Mouse (Mus musculus): Measurements from ENCODE around the gene Pip5k1b. TPM values are rescaled to one million over a fixed set of nuclear protein-coding genes. Genes with fewer than 3 reads are reported as not detected.

Gene Pip5k1b
- polyA plus RNA-seq, 1 experiment = 0.68 TPM

DNA sequence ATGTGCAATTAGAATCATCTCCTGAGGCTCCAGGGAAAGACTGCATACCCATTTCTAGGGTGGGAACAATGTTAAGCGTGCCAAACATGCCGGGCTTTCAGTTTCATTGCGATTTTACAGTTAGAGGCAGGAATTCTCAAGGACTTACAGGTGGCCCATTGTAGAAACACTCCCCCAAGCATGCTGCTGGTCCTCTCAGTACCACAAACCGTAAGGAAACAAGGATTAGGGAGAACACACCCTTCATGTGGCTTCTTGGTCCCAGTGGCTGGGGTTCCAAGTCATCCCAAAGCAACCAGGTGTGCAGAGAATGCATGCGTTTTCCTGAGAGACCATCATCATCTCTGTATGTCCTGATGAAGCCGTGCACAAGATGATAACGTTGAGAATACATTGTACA is 4.9 kb downstream of the Pip5k1b start:
- no peak for TF ChIP-seq CTCF (IDR thresholded peaks at IDR 0.05; ENCODE audit: control insufficient read depth, insufficient read depth, insufficient read length)
- TF ChIP-seq MAX (IDR thresholded peaks at IDR 0.05) = no peak
- TF ChIP-seq MYOG (IDR thresholded peaks at IDR 0.05; ENCODE audit: control insufficient read depth, extremely low read depth, insufficient read length) = no peak
- TF ChIP-seq FOSL1 (IDR thresholded peaks at IDR 0.05; ENCODE audit: insufficient read depth, low read length, poor library complexity, severe bottlenecking) = no peak
- TF ChIP-seq CEBPB (IDR thresholded peaks at IDR 0.05; ENCODE audit: low read depth) = no peak
- TF ChIP-seq USF1 (IDR thresholded peaks at IDR 0.05; ENCODE audit: low read depth) = no peak
- no peak for TF ChIP-seq MYOD1 (IDR thresholded peaks at IDR 0.05; ENCODE audit: control insufficient read depth, insufficient read length, low read depth)
- no peaks in the 10 kb centered on the region for H3K36me3 ChIP-seq (ENCODE audit: control insufficient read depth, insufficient read depth)

DNA sequence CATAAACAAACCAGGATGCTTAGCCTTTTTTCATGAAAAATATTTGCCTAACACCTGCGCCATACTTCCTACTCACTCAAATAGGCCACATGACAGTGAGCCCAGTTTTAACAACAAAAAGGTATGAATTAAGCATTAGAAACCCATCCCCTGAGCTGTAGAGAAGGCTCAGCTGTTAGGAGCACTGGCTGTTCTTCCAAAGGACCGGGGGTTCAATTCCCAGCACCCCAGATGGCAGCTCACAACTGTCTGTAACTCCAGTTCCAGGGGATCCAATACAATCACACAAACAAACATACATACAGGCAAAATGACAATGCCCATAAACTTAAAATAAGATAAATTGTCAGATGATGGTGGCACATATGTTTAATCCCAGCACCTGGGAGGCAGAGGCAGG is 5.7 kb downstream of the Pip5k1b start:
- Histone ChIP-seq H3K27me3 (ENCODE audit: control insufficient read depth, insufficient read depth, insufficient read length) (peaks cover under 1% of the 10 kb centered on the region), H3K36me3 (ENCODE audit: control insufficient read depth, insufficient read depth) (no peaks in the 10 kb centered on the region), H3K79me2 (ENCODE audit: control insufficient read depth, insufficient read depth) (no peaks in the 10 kb centered on the region), H3K4me3 (ENCODE audit: insufficient read depth, poor library complexity, severe bottlenecking) (no peak overlapping the region), H3ac (ENCODE audit: control insufficient read depth, insufficient read length, low read depth) (no peak overlapping the region), H3K79me3 (ENCODE audit: low read depth) (no peaks in the 10 kb centered on the region)
- TF ChIP-seq CTCF (IDR thresholded peaks at IDR 0.05; ENCODE audit: control insufficient read depth, insufficient read depth, insufficient read length) (no peak), MAX (IDR thresholded peaks at IDR 0.05) (no peak), FOSL1 (IDR thresholded peaks at IDR 0.05; ENCODE audit: insufficient read depth, low read length, poor library complexity, severe bottlenecking) (no peak), MYOG (IDR thresholded peaks at IDR 0.05; ENCODE audit: control insufficient read depth, extremely low read depth, insufficient read length) (no peak), USF1 (IDR thresholded peaks at IDR 0.05; ENCODE audit: low read depth) (no peak), CEBPB (IDR thresholded peaks at IDR 0.05; ENCODE audit: low read depth) (no peak)

More for the DNA sequence above, 4.9 kb downstream of the Pip5k1b start:
- Histone ChIP-seq H3K79me2 (ENCODE audit: control insufficient read depth, insufficient read depth) (no peaks in the 10 kb centered on the region), H3K4me3 (ENCODE audit: insufficient read depth, poor library complexity, severe bottlenecking) (no peak overlapping the region), H3K79me3 (ENCODE audit: low read depth) (no peaks in the 10 kb centered on the region), H3K27me3 (ENCODE audit: control insufficient read depth, insufficient read depth, insufficient read length) (peaks cover 8% of the 10 kb centered on the region), H3ac (ENCODE audit: control insufficient read depth, insufficient read length, low read depth) (no peak overlapping the region)

DNA sequence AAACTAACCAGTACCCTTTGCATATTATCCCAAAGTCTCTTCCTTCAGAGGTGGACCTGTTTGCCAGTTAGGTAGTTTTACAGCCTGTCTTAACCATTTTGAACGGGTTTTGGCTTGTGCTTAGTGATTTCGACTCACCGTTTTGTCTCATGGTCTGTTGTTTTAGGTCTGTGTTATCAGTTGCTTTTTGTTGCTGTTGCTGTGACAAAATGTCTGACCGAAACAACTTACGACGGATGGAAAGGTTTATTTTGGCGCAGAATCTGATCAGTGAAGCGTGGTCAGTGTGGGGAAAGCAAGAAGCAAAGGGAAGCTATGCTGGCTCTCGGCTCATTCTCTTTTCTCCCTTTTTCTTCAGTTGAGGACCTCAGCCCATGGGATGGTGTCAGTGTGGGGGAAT is 7.3 kb downstream of the Pip5k1b start:
- Histone ChIP-seq H3K79me2 (ENCODE audit: control insufficient read depth, insufficient read depth) (no peaks in the 10 kb centered on the region), H3K4me3 (ENCODE audit: insufficient read depth, poor library complexity, severe bottlenecking) (no peak overlapping the region), H3K27me3 (ENCODE audit: control insufficient read depth, insufficient read depth, insufficient read length) (no peaks in the 10 kb centered on the region), H3ac (ENCODE audit: control insufficient read depth, insufficient read length, low read depth) (no peak overlapping the region), H3K36me3 (ENCODE audit: control insufficient read depth, insufficient read depth) (no peaks in the 10 kb centered on the region), H3K79me3 (ENCODE audit: low read depth) (no peaks in the 10 kb centered on the region)
- TF ChIP-seq MAX (IDR thresholded peaks at IDR 0.05) = no peak
- TF ChIP-seq USF1 (IDR thresholded peaks at IDR 0.05; ENCODE audit: low read depth) = no peak
- no peak for TF ChIP-seq CTCF (IDR thresholded peaks at IDR 0.05; ENCODE audit: control insufficient read depth, insufficient read depth, insufficient read length)
- no peak for TF ChIP-seq MYOG (IDR thresholded peaks at IDR 0.05; ENCODE audit: control insufficient read depth, extremely low read depth, insufficient read length)
- no peak for TF ChIP-seq FOSL1 (IDR thresholded peaks at IDR 0.05; ENCODE audit: insufficient read depth, low read length, poor library complexity, severe bottlenecking)

DNA sequence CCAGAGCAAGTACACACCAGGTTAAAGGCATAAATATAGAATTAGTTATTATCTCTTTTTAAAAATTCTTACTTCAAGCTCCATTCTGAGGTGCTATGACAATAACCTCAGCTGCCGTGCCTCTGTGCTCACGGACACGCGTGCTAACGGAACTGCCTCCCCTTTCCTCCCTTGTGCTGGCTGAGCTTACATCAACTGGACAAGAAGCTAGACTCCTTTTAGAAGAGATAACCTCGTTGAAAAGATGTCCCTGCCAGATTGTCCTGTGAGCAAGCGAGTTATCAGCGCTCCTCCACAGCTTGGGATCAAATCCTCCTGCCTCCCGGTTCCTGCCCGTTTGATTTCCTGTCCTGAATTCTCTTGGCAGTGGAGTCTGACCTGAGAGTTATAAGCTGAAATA is 9.5 kb downstream of the Pip5k1b start:
- H3K27me3 ChIP-seq (ENCODE audit: control insufficient read depth, insufficient read depth, insufficient read length) = no peaks in the 10 kb centered on the region
- TF ChIP-seq CTCF (IDR thresholded peaks at IDR 0.05; ENCODE audit: control insufficient read depth, insufficient read depth, insufficient read length) (no peak), MYOD1 (IDR thresholded peaks at IDR 0.05; ENCODE audit: control insufficient read depth, insufficient read length, low read depth) (no peak), MAX (IDR thresholded peaks at IDR 0.05) (no peak), CEBPB (IDR thresholded peaks at IDR 0.05; ENCODE audit: low read depth) (no peak), USF1 (IDR thresholded peaks at IDR 0.05; ENCODE audit: low read depth) (no peak), FOSL1 (IDR thresholded peaks at IDR 0.05; ENCODE audit: insufficient read depth, low read length, poor library complexity, severe bottlenecking) (no peak), MYOG (IDR thresholded peaks at IDR 0.05; ENCODE audit: control insufficient read depth, extremely low read depth, insufficient read length) (no peak)
- no peak overlapping the region for H3ac ChIP-seq (ENCODE audit: control insufficient read depth, insufficient read length, low read depth)
- H3K4me3 ChIP-seq (ENCODE audit: insufficient read depth, poor library complexity, severe bottlenecking) = no peak overlapping the region
- no peaks in the 10 kb centered on the region for H3K79me3 ChIP-seq (ENCODE audit: low read depth)
- H3K79me2 ChIP-seq (ENCODE audit: control insufficient read depth, insufficient read depth) = no peaks in the 10 kb centered on the region
- no peaks in the 10 kb centered on the region for H3K36me3 ChIP-seq (ENCODE audit: control insufficient read depth, insufficient read depth)

GRCm38 (mm10) chr19:24543386-24544350 is 12.0 kb downstream of the Pip5k1b start:
- Histone ChIP-seq H3K27me3 (ENCODE audit: control insufficient read depth, insufficient read depth, insufficient read length) (no peaks in the 10 kb centered on the region), H3K36me3 (ENCODE audit: control insufficient read depth, insufficient read depth) (no peaks in the 10 kb centered on the region), H3K79me3 (ENCODE audit: low read depth) (no peaks in the 10 kb centered on the region), H3K79me2 (ENCODE audit: control insufficient read depth, insufficient read depth) (no peaks in the 10 kb centered on the region), H3K4me3 (ENCODE audit: insufficient read depth, poor library complexity, severe bottlenecking) (no peak overlapping the region), H3ac (ENCODE audit: control insufficient read depth, insufficient read length, low read depth) (no peak overlapping the region)
- TF ChIP-seq FOSL1 (IDR thresholded peaks at IDR 0.05; ENCODE audit: insufficient read depth, low read length, poor library complexity, severe bottlenecking) = no peak
- TF ChIP-seq MYOG (IDR thresholded peaks at IDR 0.05; ENCODE audit: control insufficient read depth, extremely low read depth, insufficient read length) = no peak
- TF ChIP-seq CEBPB (IDR thresholded peaks at IDR 0.05; ENCODE audit: low read depth) = no peak
- TF ChIP-seq MAX (IDR thresholded peaks at IDR 0.05) = no peak
- TF ChIP-seq CTCF (IDR thresholded peaks at IDR 0.05; ENCODE audit: control insufficient read depth, insufficient read depth, insufficient read length) = no peak
- TF ChIP-seq MYOD1 (IDR thresholded peaks at IDR 0.05; ENCODE audit: control insufficient read depth, insufficient read length, low read depth) = no peak
- no peak for TF ChIP-seq USF1 (IDR thresholded peaks at IDR 0.05; ENCODE audit: low read depth)
